Mouse (Mus musculus) adrenal gland, adult 18-20 months (tissue): ENCODE data around the gene Parm1. TPM values are rescaled to one million over a fixed set of nuclear protein-coding genes. Genes with fewer than 3 reads are reported as not detected.

Source experiments
- DNase-seq, 2 experiments: peaks; one replicate each; pipeline ENCODE4 v3.0.0; 2021 to 2022; ENCODE audit warnings: low spot score in 2 of 2
- total RNA-seq, 2 experiments: library from RNA; stranded (reverse); gene quantifications; 1 replicate in 1 of 2; 2 replicates in 1 of 2; pipeline ENCODE4 v1.2.3; 2021

Gene Parm1
- total RNA-seq, 2 experiments from 2014 or later = 109 to 127 TPM

- DNase-seq = no peak
Observed at GRCm38 (mm10) chr5:91653061-91653915, 135.9 kb downstream of the Parm1 start.

- DNase-seq = no peak
Observed at GRCm38 (mm10) chr5:91654331-91655048, 137.1 kb downstream of the Parm1 start.

- no peak for DNase-seq
Observed at GRCm38 (mm10) chr5:91655263-91655662, 137.8 kb downstream of the Parm1 start.

- no peak for DNase-seq
Observed at GRCm38 (mm10) chr5:91662715-91663114, 145.3 kb downstream of the Parm1 start.

- DNase-seq = no peak
Observed at GRCm38 (mm10) chr5:91667127-91667526, 149.7 kb downstream of the Parm1 start.

- no peak for DNase-seq
Observed at GRCm38 (mm10) chr5:91669235-91669634, 151.8 kb downstream of the Parm1 start.

Other genes starting within 250 kb of the Parm1 start
- 1 to 10 TPM; 1.0 to 1.8 TPM for gene Btc, start 114.6 kb upstream of the Parm1 start, total RNA-seq